Mouse (Mus musculus): ENCODE measurements at regions not wholly inside any gene's neighbourhood (a gene's known extent, or its start where the extent isn't known, plus 50 kb on each side); places are given as distances from the start of the nearest gene placed in this dataset.
A peak's percentile ranks its signal among the peaks of the same experiment; 100 is the strongest.

- DNase-seq (ENCODE audit: low spot score), result peak; percentile 25
Measured at GRCm38 (mm10) chr9:14091099-14091930, 183.6 kb upstream of the Sesn3 start.

DNA sequence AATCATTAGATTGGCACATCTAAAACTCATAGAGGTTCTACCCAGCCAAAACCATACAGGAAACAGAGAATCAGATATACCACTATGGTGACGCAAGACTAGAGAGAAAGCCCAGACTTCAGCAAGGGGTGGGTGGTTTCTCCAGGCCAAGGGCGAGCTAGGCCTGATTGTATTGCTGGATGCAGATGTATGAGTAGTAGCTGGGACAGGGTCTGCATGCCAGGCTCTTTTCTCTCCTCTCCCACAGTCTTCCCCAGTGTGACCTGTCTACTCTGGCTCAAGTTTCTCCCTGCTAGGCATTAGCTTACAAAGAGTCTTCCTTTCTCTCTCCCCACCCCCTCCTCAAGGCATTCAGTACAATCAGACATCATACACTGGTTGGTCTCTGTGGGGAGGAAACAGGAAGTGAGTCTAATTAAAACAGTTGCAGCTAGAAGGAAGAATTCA is 181.8 kb upstream of the Sesn3 start:
- DNase-seq (ENCODE audit: low spot score), result peak; percentile 65

DNA sequence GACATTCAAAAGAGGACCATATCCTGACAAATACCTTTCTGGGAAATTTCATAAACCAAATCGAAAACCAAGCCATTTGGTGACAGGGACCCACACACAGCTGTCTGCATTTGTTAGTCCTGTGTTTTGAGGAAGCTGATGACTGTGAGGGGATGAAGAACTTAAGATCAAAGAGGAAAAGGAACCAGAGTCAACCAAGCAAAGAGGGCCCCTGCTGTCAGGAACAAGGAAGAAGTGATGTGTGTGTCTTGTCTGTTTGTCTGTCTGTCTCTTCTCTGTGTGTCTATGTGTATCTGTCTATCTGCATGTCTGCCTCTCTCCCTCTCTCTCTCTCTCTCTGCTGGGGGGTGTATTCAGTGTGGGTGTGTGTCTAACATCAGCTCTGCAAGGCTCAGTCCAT is 171.3 kb upstream of the Sesn3 start:
- peak; percentile 13 for DNase-seq (ENCODE audit: low spot score)

DNA sequence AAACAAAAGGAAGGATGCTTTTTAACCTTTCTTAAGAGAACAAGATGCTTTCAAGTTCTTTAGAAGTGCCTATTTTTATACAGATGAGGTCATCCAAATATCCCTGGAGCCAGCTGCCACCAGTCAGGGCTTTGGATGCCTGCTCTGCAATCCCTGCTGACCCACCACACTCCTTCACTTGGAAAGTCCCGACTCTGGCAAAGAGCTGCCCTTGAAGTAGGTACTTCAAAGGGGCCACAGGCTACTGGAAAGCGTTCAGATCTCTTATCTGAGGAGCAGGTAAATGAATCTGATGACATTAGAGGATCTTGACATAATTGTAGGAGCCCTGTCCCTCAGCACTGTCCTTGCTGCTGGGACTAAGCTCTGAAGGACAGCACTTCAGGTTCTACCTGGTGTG is 169.9 kb upstream of the Sesn3 start:
- no peak for DNase-seq (ENCODE audit: low spot score)

- no peak for DNase-seq (ENCODE audit: low spot score)
Measured at GRCm38 (mm10) chr9:14106371-14106770, 168.5 kb upstream of the Sesn3 start.

- DNase-seq (ENCODE audit: low spot score), result no peak
Measured at GRCm38 (mm10) chr9:14108798-14109197, 166.1 kb upstream of the Sesn3 start.

- no peak for DNase-seq (ENCODE audit: low spot score)
Measured at GRCm38 (mm10) chr9:14109492-14109891, 165.4 kb upstream of the Sesn3 start.

DNA sequence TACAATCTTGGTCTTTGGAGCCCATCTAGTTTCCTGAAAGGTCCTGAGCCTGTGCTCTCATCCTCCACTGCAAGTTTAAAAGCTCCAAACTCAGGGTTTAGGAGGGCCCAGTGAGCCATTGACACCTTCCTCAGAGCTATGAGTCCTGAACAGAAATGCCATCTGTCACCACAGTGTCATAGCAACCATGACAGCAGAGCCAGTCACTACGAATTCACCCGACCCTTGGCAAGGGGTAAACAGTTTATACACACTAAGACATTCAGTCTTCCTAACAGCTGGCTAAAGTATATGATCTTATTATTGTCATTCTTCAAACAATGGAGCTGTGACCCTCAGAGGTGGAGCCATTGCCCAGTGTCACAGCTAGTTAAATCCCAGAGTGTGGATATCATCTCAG is 163.2 kb upstream of the Sesn3 start:
- no peak for DNase-seq (ENCODE audit: low spot score)

DNA sequence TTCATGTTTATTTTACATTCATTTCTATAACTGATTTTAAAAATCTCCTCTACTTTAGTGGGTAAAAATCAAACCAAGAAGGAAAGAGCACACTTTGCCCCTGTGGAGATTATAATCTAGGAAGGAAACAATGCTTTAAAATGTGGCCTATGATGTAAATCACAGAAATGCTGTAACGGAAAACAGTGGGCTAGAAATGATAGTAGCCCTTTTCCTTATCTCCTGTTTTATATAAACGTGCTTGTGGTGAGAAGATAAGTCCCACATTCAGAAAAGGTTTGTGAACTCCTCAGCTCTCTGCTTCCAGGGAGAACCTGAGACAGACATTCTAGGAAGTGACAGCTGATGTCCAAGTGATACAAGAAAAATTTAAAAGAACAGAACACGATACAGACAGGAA is 159.3 kb upstream of the Sesn3 start:
- DNase-seq (ENCODE audit: low spot score), result no peak

GRCm38 (mm10) chr9:14116097-14116840 is 158.6 kb upstream of the Sesn3 start:
- DNase-seq (ENCODE audit: low spot score), result no peak

GRCm38 (mm10) chr9:14133372-14133771 is 141.5 kb upstream of the Sesn3 start:
- no peak for DNase-seq (ENCODE audit: low spot score)

- DNase-seq (ENCODE audit: low spot score), result no peak
Measured at GRCm38 (mm10) chr9:14134894-14135450, 139.9 kb upstream of the Sesn3 start.

DNA sequence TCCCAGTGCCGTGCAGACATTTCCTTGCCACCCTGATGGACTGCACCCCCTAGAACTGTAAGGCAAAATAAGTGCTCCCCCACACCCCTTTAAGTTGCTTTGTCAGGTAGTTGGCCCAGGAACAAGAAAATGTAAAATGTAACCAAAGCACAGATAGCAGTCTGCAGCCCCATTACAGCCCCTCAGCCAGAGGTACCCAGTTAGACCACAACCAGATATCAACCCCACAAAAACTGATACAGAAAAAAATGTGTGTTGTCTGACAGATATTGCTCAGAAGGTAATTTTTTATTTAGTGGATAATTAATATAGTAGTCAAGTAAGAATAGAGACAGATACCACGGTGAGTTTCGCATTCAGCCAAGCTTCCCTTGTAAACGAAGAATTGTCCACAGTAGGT is 133.5 kb upstream of the Sesn3 start:
- DNase-seq (ENCODE audit: low spot score), result no peak

GRCm38 (mm10) chr9:14143988-14144387 is 130.9 kb upstream of the Sesn3 start:
- no peak for DNase-seq (ENCODE audit: low spot score)

DNA sequence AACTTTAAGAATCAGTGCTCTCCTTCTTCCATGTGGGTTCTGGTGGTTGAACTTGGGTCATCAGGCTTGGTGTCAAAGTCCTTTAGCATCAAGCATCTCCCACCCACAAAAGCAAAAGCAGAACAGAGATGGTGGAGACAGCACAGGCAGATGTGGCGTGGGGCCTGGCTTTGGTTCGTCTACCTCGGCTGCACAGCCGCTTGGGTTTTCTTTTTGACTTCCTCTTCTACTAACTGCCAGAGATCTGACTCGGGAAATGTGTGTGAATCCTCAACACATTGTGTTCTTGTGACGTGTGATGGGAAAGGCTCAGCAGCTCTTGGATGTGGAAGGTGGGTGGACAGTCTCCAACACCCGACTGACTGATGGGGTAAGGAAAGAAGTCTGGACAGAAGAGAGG is 127.8 kb upstream of the Sesn3 start:
- DNase-seq (ENCODE audit: low spot score), result peak; percentile 12

- DNase-seq (ENCODE audit: low spot score), result no peak
Measured at GRCm38 (mm10) chr9:14147731-14148130, 127.1 kb upstream of the Sesn3 start.

DNA sequence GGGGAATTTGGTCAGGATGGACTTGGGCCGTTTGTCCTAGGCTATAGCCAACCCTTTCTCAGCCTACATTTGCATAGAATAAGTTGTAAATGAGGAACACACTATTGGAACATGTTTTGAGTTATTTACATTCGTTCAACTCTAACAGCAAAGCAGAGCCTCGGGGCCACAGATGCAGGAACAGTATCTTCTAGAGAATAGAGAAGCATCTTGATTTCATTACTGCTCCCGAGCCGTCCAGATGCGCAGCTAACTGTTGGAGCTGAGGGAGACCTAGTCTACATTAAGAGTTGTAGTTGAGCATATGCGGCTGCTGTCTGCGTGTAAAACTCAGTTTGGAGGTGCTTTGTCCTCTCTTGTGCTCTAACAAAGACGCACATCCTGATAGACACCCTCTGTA is 124.6 kb upstream of the Sesn3 start:
- DNase-seq (ENCODE audit: low spot score), result no peak

GRCm38 (mm10) chr9:14156967-14157366 is 117.9 kb upstream of the Sesn3 start:
- DNase-seq (ENCODE audit: low spot score), result no peak

GRCm38 (mm10) chr9:14158096-14158837 is 116.6 kb upstream of the Sesn3 start:
- DNase-seq (ENCODE audit: low spot score), result no peak

GRCm38 (mm10) chr9:14160207-14160606 is 114.7 kb upstream of the Sesn3 start:
- DNase-seq (ENCODE audit: low spot score), result no peak

GRCm38 (mm10) chr9:14171589-14172240 is 103.2 kb upstream of the Sesn3 start:
- DNase-seq (ENCODE audit: low spot score), result peak; percentile 13

All from thymus, postnatal 0 days (tissue).